Mouse (Mus musculus) lung, postnatal 25 days (tissue): ENCODE results near the gene Pdcd11.
A peak's percentile ranks its signal among the peaks of the same experiment; 100 is the strongest.

Experiments
- DNase-seq: peaks from one replicate; pipeline ENCODE4 v3.0.0; 2022; ENCODE audit warnings: low spot score

Gene Pdcd11

DNA sequence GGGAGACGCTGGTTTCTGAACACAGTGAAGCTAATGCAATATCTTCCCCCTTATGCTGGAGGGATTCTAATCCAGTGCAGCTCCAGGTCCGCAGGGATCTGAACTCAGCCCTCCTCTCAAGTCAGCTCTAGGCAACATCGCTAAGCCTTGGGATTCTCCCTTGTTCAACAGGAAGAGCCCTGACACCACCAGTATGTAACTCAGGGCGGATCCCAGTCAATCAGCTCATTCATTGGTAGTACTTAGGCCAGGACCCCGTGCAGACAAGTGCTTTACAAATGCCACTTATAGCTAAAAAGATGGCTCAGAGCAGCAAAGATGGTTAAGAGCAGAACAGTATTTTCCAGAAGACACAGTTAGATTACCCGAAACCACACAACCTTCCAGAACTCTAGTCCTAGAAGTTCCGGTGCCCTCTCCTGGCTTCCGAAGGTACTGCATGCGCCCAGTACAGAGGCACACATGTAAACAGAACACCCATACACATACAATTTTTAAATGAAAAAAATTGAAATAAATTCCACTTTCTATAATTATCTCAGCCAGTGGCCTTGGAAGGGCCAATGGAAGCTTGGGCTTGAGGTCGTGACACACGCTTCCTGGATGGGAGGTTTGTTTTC is 78.3 kb downstream of the Pdcd11 start:
- peak; percentile 78 for DNase-seq

DNA sequence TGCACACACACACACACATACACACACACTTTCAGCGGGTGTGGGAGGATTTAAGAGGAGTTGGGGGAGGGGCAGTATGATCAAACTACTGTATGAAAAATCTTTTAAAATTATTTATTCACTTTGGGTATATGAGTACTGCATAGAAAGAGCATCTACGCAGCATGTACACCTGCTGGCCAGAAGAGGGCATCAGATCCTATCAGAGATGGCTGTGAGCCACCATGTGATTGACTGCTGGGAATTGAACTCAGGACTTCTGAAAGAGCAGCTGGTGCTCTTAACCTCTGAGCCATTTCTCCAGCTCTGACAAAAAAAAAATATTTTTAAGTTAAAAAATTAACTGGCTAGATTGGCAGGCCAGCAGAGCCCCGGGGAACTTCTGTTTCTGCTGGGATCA is 83.9 kb downstream of the Pdcd11 start:
- peak; percentile 20 for DNase-seq

DNA sequence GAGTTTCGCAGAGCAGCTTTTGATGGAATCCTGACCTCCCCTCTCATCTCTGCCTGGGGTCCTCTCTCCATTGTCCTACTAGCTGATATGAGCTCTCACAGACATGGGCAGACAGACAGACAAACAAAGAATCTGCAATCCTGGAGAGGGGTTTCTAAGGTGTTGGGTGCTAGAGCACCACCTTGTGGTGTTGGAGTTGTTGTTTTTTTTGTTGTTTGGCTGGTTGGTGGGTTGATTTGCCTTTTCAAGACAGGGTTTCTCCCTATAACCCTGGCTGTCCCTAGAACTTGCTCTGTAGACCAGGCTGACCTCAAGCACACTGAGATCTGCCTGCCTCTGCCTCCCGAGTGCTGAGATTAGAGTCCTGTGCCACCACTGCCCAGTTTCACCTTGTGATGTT is 84.9 kb downstream of the Pdcd11 start:
- DNase-seq, result no peak

DNA sequence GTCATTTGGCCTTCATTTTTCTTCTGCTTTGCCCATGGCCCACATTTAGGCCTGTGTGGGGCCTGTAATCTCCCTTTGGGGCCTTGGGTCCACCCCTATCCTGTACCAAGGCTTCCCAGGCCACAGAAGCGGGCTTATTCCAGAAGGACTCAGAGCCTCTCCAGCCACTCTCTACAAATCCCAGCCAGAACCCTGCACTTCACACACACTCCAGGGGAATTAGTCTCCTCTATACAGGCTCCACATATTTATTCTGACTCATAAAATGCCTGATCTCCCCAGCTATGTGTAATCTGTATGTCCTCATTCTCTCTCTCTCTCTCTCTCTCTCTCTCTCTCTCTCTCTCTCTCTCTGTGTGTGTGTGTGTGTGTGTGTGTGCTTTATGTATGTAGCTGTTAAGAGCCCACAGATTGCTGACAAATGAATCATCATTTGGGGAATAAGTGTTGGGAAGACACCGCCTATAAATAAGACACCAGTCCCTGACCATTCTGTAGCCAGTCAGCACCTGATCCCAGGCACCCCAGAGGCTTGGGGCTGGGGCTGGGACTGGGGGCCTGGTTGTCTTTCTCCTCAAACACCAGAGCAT is 86.4 kb downstream of the Pdcd11 start:
- DNase-seq, result no peak

DNA sequence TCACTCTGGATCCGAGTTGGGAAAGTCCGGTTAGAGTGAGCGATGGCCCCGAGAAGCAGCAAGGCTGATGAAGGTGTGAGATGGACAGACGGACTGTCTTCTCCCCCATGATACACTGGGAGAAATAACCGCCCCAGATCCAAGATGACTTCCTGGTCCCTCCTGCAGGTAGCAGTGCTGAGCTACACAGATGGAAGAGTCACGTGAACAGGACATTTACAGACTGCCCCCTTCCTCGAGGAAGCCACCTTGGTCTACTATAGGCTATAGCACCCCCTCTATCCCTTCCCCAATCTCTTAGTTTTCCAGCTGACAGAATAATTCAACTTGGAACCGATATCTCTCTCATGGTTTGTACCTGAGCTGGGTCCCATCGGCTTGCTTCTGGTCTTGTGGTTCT is 87.4 kb downstream of the Pdcd11 start:
- DNase-seq, result peak; percentile 23

DNA sequence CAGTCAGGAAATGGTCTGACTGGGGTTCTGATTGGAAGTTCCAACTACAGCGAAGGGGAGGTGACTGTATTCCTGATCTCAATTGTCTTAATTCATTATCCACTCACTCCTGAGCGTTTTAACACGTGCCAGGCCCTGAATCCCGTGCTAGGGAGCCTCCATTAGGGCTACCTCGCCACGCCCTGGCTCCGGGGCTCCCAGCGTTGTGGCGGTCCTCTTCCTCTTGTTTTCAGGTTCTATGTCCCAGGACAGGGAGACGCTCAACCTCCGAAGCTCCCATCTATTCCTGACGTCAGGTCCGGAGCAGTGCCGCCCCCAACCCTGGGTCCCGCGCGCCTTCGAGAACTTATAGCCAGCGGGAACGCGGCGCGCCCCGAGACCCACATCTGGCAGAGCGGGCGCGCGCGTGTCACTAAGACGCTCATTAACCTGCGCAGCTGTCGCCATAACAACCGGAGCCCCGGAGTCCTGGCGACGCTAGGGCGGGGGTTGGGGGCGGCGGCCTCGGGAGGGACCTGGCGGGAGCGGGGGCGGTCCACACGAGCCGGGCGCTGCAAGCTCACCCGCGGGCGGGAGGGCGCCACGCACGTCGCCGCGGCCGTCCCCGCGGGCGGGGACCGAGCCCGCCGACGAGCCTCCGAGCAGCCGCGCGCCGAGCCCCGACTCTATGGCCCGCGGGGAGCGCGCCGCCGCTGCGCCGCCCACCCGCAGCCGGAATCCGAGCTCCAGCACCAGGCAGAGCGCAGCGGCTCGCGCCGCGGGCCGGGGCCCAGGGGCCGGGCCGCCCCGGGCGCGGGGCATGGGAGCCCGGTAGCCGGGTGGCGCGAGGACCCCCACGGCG is 88.1 kb downstream of the Pdcd11 start, which contains the start of gene Neurl1a:
Gene Neurl1a, plus strand, starts transcription at position 390 of the 841 bp plus-strand sequence.
- peak; percentile 7 for DNase-seq

DNA sequence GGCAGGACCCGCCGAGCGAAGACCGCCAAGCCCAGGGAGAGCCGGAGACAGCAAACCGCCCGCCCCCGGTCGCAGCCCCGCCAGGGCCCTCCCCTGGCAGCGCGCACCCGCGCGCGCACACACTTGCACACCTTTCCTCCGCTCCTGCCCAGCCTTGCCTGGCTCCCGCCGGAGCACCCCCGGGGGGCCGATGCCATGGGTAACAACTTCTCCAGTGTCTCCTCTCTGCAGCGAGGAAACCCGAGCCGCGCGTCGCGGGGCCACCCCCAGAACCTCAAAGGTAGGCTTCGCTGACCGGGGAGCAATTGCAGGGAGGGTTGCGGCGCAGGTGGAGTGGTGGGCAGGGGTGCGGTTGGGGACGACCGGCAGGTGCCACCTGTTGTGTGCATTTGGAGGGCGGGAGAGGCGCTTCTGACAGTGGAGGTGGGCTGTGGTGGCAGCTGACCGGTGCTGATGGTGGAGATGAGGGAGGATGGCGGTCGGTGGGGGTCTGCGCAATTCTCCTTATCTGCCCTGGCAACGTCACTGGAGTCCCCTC is 88.8 kb downstream of the Pdcd11 start:
- no peak for DNase-seq

DNA sequence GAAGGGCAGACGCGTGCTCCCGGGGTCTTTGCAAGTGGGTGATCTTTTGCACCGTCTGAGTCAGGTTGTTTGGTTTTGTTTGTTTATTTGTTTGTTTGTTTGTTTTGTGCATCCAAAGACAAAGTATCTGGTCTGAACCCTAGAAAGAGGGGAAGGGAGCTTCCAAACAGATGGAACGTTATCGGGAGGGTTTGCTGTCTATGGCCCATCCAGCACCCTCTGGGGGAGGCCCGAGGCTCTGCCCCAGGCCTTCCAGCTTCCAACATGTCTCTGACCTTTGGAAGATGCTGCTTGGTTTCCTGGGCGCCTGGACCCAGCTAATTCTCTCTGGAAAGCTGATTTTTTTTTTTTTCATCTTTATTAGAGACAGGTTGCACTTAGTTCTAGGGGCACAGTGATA is 89.4 kb downstream of the Pdcd11 start:
- DNase-seq, result no peak
